Mouse (Mus musculus): ENCODE results near the gene Gtf2f2. TPM values are rescaled to one million over a fixed set of nuclear protein-coding genes. Genes with fewer than 3 reads are reported as not detected.

Gene Gtf2f2
- polyA plus RNA-seq, 1 experiment from 2014 or later, result 35.3 TPM

GRCm38 (mm10) chr14:75911968-75912367, 98.7 kb downstream of the Gtf2f2 start:
- Histone ChIP-seq H3K4me3 (replicated peaks) (no peak overlapping the region), H3K4me2 (no peak overlapping the region), H3K36me3 (peaks cover 11% of the 10 kb centered on the region), H3K9ac (no peak overlapping the region), H3K4me1 (replicated peaks) (peaks cover 5% of the 10 kb centered on the region), H3K27ac (peak overlapping the region; percentile 47; the same call in 1 of the 2 replicates), H3K9me3 (replicated peaks) (no peaks in the 10 kb centered on the region), H3K27me3 (no peaks in the 10 kb centered on the region)
- no peak for ATAC-seq (ENCODE audit: low read depth)
- WGBS (ENCODE audit: insufficient replicate concordance), result 86% methylated on average over 6 of the region's 6 CpGs
- DNase-seq, result no peak

DNA sequence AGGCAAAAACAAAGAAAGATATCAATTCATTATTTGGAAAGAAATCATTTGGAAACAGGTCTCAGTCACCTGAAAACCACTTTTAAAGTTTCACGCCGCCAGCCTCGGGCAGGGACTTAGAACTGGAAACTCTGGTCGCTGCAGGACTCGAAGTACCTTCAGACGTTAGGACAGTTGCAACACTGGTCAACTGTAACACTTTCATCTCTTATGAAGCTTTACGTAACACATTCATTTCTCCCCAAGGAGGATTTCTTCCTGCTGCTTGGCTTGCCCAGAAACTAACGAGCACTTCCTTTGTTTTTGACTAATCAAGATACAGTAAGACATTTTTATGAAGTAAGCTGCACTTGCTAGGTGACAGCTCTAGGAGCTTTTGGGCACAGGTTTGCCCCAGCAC, 103.7 kb downstream of the Gtf2f2 start:
- WGBS (ENCODE audit: insufficient replicate concordance), result 85% methylated on average over 8 of the region's 8 CpGs
- no peaks in the 10 kb centered on the region for H3K9me3 ChIP-seq (replicated peaks)
- ATAC-seq (ENCODE audit: low read depth), result no peak

DNA sequence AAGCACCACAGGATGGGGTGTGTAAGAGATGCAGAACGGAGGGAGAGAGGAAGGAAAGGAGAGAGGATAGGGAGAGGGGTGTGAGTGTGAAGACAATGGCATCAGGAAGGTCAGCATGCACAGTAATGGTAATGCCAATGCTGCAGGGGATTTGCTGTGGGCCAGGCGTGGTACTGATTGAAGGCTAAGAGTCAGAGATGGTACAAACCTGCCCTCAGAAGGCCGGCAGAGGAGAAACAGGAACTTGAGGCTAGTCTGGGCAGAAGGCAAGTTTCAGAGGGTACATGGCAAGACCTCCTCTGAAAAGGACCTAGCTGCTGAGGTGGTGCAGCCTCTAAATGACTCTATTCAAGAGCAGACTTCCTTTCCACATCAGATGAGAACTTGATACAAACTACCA, 105.7 kb downstream of the Gtf2f2 start:
- no peak overlapping the region for H3K27ac ChIP-seq
- H3K36me3 ChIP-seq, result peaks cover 29% of the 10 kb centered on the region
- no peak overlapping the region for H3K4me3 ChIP-seq (replicated peaks)
- H3K9me3 ChIP-seq (replicated peaks), result no peaks in the 10 kb centered on the region
- no peaks in the 10 kb centered on the region for H3K27me3 ChIP-seq
- WGBS (ENCODE audit: insufficient replicate concordance), result 71% methylated on average over 3 of the region's 3 CpGs
- H3K4me1 ChIP-seq (replicated peaks), result peaks cover 12% of the 10 kb centered on the region
- DNase-seq (no peak), ATAC-seq (ENCODE audit: low read depth) (no peak)
- H3K9ac ChIP-seq, result no peak overlapping the region
- H3K4me2 ChIP-seq, result no peak overlapping the region

More for the DNA sequence above, 103.7 kb downstream of the Gtf2f2 start:
- no peak overlapping the region for H3K4me2 ChIP-seq
- H3K36me3 ChIP-seq, result peaks cover 29% of the 10 kb centered on the region
- H3K9ac ChIP-seq, result no peak overlapping the region
- no peak overlapping the region for H3K4me3 ChIP-seq (replicated peaks)
- H3K4me1 ChIP-seq (replicated peaks), result peaks cover 5% of the 10 kb centered on the region; the same call in 1 of the 2 replicates
- H3K27ac ChIP-seq, result no peak overlapping the region
- no peaks in the 10 kb centered on the region for H3K27me3 ChIP-seq
- DNase-seq, result no peak

DNA sequence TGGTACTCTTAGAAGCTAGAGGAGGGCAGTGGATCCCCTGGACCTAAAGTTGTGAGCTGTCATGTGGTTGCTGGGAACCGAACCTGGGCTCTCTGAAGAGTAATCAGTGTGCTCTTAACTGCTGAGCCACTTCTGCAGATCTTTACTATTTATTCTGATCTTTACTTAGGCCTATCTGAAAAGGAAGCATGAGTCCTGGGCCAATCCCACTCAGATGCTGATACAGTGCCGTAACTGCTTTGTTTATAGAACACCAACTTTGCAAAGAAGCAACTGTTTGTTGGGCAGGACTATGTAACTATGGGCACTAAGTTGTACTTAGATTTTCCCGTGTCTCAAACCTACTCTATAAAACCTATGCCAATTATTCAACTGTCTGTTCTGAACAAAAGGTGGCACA, 107.5 kb downstream of the Gtf2f2 start:
- Histone ChIP-seq H3K27ac (no peak overlapping the region), H3K4me2 (no peak overlapping the region), H3K4me1 (replicated peaks) (peaks cover 9% of the 10 kb centered on the region), H3K27me3 (no peaks in the 10 kb centered on the region), H3K4me3 (replicated peaks) (no peak overlapping the region), H3K9ac (no peak overlapping the region), H3K36me3 (peaks cover 29% of the 10 kb centered on the region), H3K9me3 (replicated peaks) (no peaks in the 10 kb centered on the region)
- DNase-seq (no peak), ATAC-seq (ENCODE audit: low read depth) (no peak)
- 77% methylated on average over 3 of the region's 3 CpGs for WGBS (ENCODE audit: insufficient replicate concordance)

DNA sequence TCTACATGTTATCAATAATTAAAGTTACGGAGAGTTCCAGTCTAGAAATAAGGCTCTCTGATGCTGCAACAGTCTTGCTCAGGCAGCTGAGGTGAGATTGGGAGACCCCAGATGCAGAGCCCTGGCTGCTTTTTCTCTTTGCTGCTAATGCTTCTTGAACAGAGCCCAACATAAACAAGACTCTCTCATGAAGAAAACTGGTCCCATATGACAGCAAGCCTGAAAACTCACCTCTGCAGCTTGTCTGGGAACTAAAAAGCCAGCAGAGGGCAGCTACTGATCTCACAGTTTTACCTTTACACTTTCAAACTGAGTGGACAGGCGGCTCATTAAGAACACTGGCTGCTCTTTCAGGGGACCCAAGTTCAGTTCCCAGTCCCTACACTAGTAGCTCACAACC, 108.7 kb downstream of the Gtf2f2 start:
- WGBS (ENCODE audit: insufficient replicate concordance), result 78% methylated on average over 2 of the region's 2 CpGs
- no peak for ATAC-seq (ENCODE audit: low read depth)
- H3K36me3 ChIP-seq, result peaks cover 38% of the 10 kb centered on the region

DNA sequence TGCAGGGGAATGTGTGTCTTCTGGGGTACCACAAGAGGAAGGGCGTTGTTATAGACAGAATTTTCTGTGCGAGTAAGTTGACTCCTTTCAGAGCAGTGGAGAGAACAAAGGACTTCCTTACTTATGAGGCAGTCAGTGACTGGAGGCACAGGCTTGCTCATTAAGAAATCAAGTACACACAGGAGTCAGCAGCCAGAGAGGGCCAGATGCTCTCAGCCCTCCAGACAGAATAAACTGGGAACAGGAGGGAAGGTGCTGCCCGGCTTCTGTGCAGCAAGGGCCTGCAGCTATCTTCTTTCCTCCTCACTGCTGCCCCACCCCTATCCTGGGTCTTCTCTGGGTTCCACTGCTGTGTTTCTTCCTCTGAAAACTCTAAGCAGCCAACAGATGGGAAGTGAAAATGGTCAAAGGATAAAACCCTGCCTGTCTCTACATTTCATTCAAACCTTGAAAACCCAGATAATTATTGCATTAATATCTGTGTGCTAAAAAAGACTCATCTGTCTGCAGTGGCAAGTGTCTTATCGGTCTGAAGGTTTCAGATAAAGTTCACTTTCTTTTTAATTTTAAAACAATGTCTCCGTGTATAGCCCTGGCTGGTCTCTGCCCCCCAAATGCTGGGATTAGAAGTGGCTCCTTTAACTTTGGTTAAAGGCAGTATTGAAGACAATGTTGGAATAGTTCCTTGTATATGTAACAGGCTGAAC, 109.7 kb downstream of the Gtf2f2 start:
- no peak overlapping the region for H3K27ac ChIP-seq
- H3K4me3 ChIP-seq (replicated peaks), result no peak overlapping the region
- H3K27me3 ChIP-seq, result no peaks in the 10 kb centered on the region
- WGBS (ENCODE audit: insufficient replicate concordance), result 52% methylated on average over 5 of the region's 5 CpGs
- H3K9me3 ChIP-seq (replicated peaks), result no peaks in the 10 kb centered on the region
- peaks cover 9% of the 10 kb centered on the region for H3K4me1 ChIP-seq (replicated peaks)
- H3K9ac ChIP-seq, result no peak overlapping the region
- no peak for ATAC-seq (ENCODE audit: low read depth)
- H3K36me3 ChIP-seq, result peaks cover 40% of the 10 kb centered on the region
- no peak overlapping the region for H3K4me2 ChIP-seq
- no peak for DNase-seq

More for the DNA sequence above, 108.7 kb downstream of the Gtf2f2 start:
- Histone ChIP-seq H3K9me3 (replicated peaks) (no peaks in the 10 kb centered on the region), H3K4me2 (no peak overlapping the region), H3K9ac (no peak overlapping the region), H3K4me3 (replicated peaks) (no peak overlapping the region), H3K27me3 (no peaks in the 10 kb centered on the region), H3K4me1 (replicated peaks) (peaks cover 9% of the 10 kb centered on the region), H3K27ac (no peak overlapping the region)
- DNase-seq, result no peak

- peak; percentile 60; the same call in 1 of the 2 replicates for ATAC-seq (ENCODE audit: low read depth)
- peak; percentile 54 for DNase-seq
- H3K36me3 ChIP-seq, result peaks cover 30% of the 10 kb centered on the region
- no peak overlapping the region for H3K9ac ChIP-seq
- peaks cover 9% of the 10 kb centered on the region for H3K4me1 ChIP-seq (replicated peaks)
- H3K9me3 ChIP-seq (replicated peaks), result no peaks in the 10 kb centered on the region
- no peaks in the 10 kb centered on the region for H3K27me3 ChIP-seq
- H3K4me2 ChIP-seq, result no peak overlapping the region
- no peak overlapping the region for H3K4me3 ChIP-seq (replicated peaks)
- H3K27ac ChIP-seq, result no peak overlapping the region
- WGBS (ENCODE audit: insufficient replicate concordance), result 19% methylated on average over 4 of the region's 4 CpGs
These were observed 111.1 kb downstream of the Gtf2f2 start for GRCm38 (mm10) chr14:75899566-75899965.

DNA sequence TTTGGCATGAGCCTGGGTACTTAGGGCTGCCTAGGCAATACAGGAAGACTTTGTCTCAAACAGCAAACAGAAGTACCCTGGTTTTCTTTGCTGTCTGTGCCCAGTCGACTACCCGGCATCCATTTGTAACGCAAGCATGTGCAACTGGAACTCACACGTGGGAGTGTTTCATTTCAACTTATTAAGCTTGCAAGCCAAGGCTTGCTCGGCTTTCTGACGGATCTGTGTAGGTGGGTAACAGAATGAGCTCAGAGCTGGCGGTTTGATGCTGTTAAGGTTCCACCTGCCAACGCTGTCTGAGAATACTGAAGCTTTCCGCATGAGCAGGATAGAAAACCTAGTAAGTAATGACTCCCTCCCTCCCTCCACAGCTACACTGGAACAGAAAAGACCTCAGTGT, 118.5 kb downstream of the Gtf2f2 start:
- DNase-seq (no peak), ATAC-seq (ENCODE audit: low read depth) (no peak)
- H3K27ac ChIP-seq, result no peak overlapping the region
- no peaks in the 10 kb centered on the region for H3K4me1 ChIP-seq (replicated peaks)
- no peak overlapping the region for H3K4me3 ChIP-seq (replicated peaks)
- no peak overlapping the region for H3K9ac ChIP-seq
- H3K4me2 ChIP-seq, result no peak overlapping the region
- no peaks in the 10 kb centered on the region for H3K9me3 ChIP-seq (replicated peaks)
- H3K36me3 ChIP-seq, result peaks cover 15% of the 10 kb centered on the region
- H3K27me3 ChIP-seq, result no peaks in the 10 kb centered on the region
- 81% methylated on average over 9 of the region's 9 CpGs for WGBS (ENCODE audit: insufficient replicate concordance)

DNA sequence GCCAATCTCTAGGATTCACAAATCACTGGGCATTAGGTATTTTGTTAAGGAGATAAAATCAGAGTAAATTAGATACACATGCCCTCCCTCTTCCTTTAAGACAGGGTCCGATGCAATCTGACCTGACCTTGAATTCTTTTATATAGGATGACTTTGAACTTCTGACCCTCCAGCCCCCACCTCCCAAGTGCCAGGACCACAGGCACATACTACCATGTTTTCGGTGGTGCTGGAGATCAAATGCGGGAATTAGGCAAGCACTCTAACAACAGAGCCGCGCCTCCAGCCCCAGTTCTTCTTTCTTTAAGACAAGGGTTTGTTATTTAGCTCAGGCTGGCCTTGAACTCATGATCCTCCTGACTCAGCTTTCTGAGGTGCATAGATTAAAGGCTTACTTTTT, 126.8 kb downstream of the Gtf2f2 start:
- H3K4me1 ChIP-seq (replicated peaks), result no peaks in the 10 kb centered on the region
- H3K36me3 ChIP-seq, result no peaks in the 10 kb centered on the region
- H3K9me3 ChIP-seq (replicated peaks), result no peaks in the 10 kb centered on the region
- H3K27me3 ChIP-seq, result no peaks in the 10 kb centered on the region
- no peak overlapping the region for H3K4me3 ChIP-seq (replicated peaks)
- no peak overlapping the region for H3K27ac ChIP-seq
- DNase-seq (no peak), ATAC-seq (ENCODE audit: low read depth) (no peak)
- H3K9ac ChIP-seq, result no peak overlapping the region
- no peak overlapping the region for H3K4me2 ChIP-seq
- WGBS (ENCODE audit: insufficient replicate concordance), result 73% methylated on average over 5 of the region's 5 CpGs

- no peaks in the 10 kb centered on the region for H3K4me1 ChIP-seq (replicated peaks)
- no peak overlapping the region for H3K4me2 ChIP-seq
- no peaks in the 10 kb centered on the region for H3K27me3 ChIP-seq
- WGBS (ENCODE audit: insufficient replicate concordance), result 53% methylated on average over 5 of the region's 5 CpGs
- ATAC-seq (ENCODE audit: low read depth) (no peak), DNase-seq (no peak)
- H3K4me3 ChIP-seq (replicated peaks), result no peak overlapping the region
- H3K9ac ChIP-seq, result no peak overlapping the region
- no peaks in the 10 kb centered on the region for H3K36me3 ChIP-seq
- no peaks in the 10 kb centered on the region for H3K9me3 ChIP-seq (replicated peaks)
- H3K27ac ChIP-seq, result no peak overlapping the region
These were observed 127.3 kb downstream of the Gtf2f2 start for GRCm38 (mm10) chr14:75883330-75883729.

DNA sequence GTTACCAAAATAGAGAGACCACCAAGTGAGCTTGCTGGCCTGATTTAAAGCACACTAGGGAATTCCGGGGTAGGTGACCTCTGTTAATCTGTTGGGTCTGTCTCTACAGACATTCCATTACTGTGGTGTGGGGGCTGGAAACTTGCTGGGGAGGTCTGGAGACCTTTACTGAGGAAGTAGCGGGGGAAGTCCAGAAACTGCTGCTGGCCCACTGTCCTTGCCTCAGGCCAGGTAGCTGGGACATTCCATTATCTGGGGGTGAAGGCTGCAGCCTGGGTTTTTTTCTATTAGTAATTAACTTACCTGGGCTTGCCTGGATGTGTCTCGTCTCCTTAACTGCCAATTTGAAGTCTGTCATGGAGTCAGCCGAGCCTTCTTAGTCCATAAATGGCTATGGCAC, 128.8 kb downstream of the Gtf2f2 start:
- Histone ChIP-seq H3K4me3 (replicated peaks) (no peak overlapping the region), H3K9me3 (replicated peaks) (no peaks in the 10 kb centered on the region), H3K36me3 (no peaks in the 10 kb centered on the region), H3K27me3 (no peaks in the 10 kb centered on the region), H3K9ac (no peak overlapping the region), H3K4me2 (no peak overlapping the region), H3K27ac (no peak overlapping the region), H3K4me1 (replicated peaks) (no peaks in the 10 kb centered on the region)
- DNase-seq (no peak), ATAC-seq (ENCODE audit: low read depth) (no peak)
- 51% methylated on average over 4 of the region's 4 CpGs for WGBS (ENCODE audit: insufficient replicate concordance)

DNA sequence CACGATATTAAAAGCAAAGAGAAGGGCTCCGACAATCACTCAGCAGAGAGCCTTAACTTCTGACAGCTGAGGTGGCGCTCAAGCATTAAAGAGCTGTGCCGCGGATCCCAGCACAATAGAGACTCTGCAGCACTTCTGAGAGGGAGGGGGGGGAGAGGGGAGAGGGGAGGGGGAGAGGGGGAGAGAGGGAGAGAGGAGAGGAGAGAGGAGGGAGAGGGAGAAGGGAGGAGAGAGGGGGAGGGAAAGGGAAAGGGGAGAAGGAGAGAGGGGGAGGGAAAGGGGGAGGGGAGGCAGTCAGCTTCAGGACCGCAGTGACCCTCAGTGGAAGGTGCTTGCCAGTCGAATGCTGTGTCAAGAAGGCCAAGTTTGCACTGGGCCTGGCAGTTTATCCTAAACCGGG, 131.7 kb downstream of the Gtf2f2 start:
- H3K9ac ChIP-seq, result no peak overlapping the region
- ATAC-seq (ENCODE audit: low read depth) (no peak), DNase-seq (no peak)
- H3K4me3 ChIP-seq (replicated peaks), result no peak overlapping the region
- no peaks in the 10 kb centered on the region for H3K27me3 ChIP-seq
- no peak overlapping the region for H3K4me2 ChIP-seq
- H3K9me3 ChIP-seq (replicated peaks), result no peaks in the 10 kb centered on the region
- no peak overlapping the region for H3K27ac ChIP-seq
- 32% methylated on average over 8 of the region's 8 CpGs for WGBS (ENCODE audit: insufficient replicate concordance)
- H3K4me1 ChIP-seq (replicated peaks), result no peaks in the 10 kb centered on the region
- H3K36me3 ChIP-seq, result no peaks in the 10 kb centered on the region

Measured in liver, embryonic 13.5 days (tissue).